Mouse (Mus musculus): ENCODE results near the gene Tbc1d2b. TPM values are rescaled to one million over a fixed set of nuclear protein-coding genes. Genes with fewer than 3 reads are reported as not detected.
A peak's percentile ranks its signal among the peaks of the same experiment; 100 is the strongest.

Gene Tbc1d2b
- polyA plus RNA-seq, 1 experiment, result 26.2 TPM

GRCm38 (mm10) chr9:90201541-90201940 lies 69.1 kb downstream of the Tbc1d2b start:
- no peak for TF ChIP-seq CTCF (IDR thresholded peaks at IDR 0.05; ENCODE audit: control insufficient read depth, insufficient read depth, low read length)
- no peak for TF ChIP-seq POLR2A (IDR thresholded peaks at IDR 0.05; ENCODE audit: borderline replicate concordance, control insufficient read depth, low read depth, low read length)
- H3K27ac ChIP-seq (ENCODE audit: control insufficient read depth, insufficient read depth, low read depth, low read length, poor library complexity), result no peak overlapping the region
- WGBS, result 70% methylated on average over 4 of the region's 4 CpGs
- no peak overlapping the region for H3K4me3 ChIP-seq (replicated peaks; ENCODE audit: control insufficient read depth, low read depth, low read length)
- peaks cover 5% of the 10 kb centered on the region; the same call in 1 of the 2 replicates for H3K4me1 ChIP-seq (ENCODE audit: control insufficient read depth, insufficient read depth, low read length)

GRCm38 (mm10) chr9:90201096-90201495 lies 69.5 kb downstream of the Tbc1d2b start:
- no peak overlapping the region for H3K27ac ChIP-seq (ENCODE audit: control insufficient read depth, insufficient read depth, low read depth, low read length, poor library complexity)
- peaks cover 6% of the 10 kb centered on the region; the same call in 1 of the 2 replicates for H3K4me1 ChIP-seq (ENCODE audit: control insufficient read depth, insufficient read depth, low read length)
- 82% methylated on average over 7 of the region's 7 CpGs for WGBS
- H3K4me3 ChIP-seq (replicated peaks; ENCODE audit: control insufficient read depth, low read depth, low read length), result no peak overlapping the region
- no peak for TF ChIP-seq CTCF (IDR thresholded peaks at IDR 0.05; ENCODE audit: control insufficient read depth, insufficient read depth, low read length)

- Histone ChIP-seq H3K4me1 (ENCODE audit: control insufficient read depth, insufficient read depth, low read length) (peaks cover 6% of the 10 kb centered on the region; the same call in 1 of the 2 replicates), H3K4me3 (replicated peaks; ENCODE audit: control insufficient read depth, low read depth, low read length) (no peak overlapping the region), H3K27ac (ENCODE audit: control insufficient read depth, insufficient read depth, low read depth, low read length, poor library complexity) (no peak overlapping the region)
- WGBS, result 82% methylated on average over 4 of the region's 4 CpGs
- TF ChIP-seq POLR2A (IDR thresholded peaks at IDR 0.05; ENCODE audit: borderline replicate concordance, control insufficient read depth, low read depth, low read length), result no peak
- no peak for TF ChIP-seq CTCF (IDR thresholded peaks at IDR 0.05; ENCODE audit: control insufficient read depth, insufficient read depth, low read length)
Measured at GRCm38 (mm10) chr9:90200501-90200900, 70.1 kb downstream of the Tbc1d2b start.

- TF ChIP-seq POLR2A (IDR thresholded peaks at IDR 0.05; ENCODE audit: borderline replicate concordance, control insufficient read depth, low read depth, low read length) (no peak), CTCF (IDR thresholded peaks at IDR 0.05; ENCODE audit: control insufficient read depth, insufficient read depth, low read length) (no peak)
- Histone ChIP-seq H3K4me3 (replicated peaks; ENCODE audit: control insufficient read depth, low read depth, low read length) (no peak overlapping the region), H3K27ac (ENCODE audit: control insufficient read depth, insufficient read depth, low read depth, low read length, poor library complexity) (no peak overlapping the region), H3K4me1 (ENCODE audit: control insufficient read depth, insufficient read depth, low read length) (peaks cover 6% of the 10 kb centered on the region; the same call in 1 of the 2 replicates)
- 88% methylated on average over 18 of the region's 18 CpGs for WGBS
Measured at GRCm38 (mm10) chr9:90199611-90200010, 71.0 kb downstream of the Tbc1d2b start.

GRCm38 (mm10) chr9:90198531-90199449 lies 71.8 kb downstream of the Tbc1d2b start:
- Histone ChIP-seq H3K4me1 (ENCODE audit: control insufficient read depth, insufficient read depth, low read length) (peaks cover 6% of the 10 kb centered on the region; the same call in 1 of the 2 replicates), H3K27ac (ENCODE audit: control insufficient read depth, insufficient read depth, low read depth, low read length, poor library complexity) (peak overlapping the region; percentile 40), H3K4me3 (replicated peaks; ENCODE audit: control insufficient read depth, low read depth, low read length) (no peak overlapping the region)
- 46% methylated on average over 10 of the region's 10 CpGs for WGBS
- TF ChIP-seq POLR2A (IDR thresholded peaks at IDR 0.05; ENCODE audit: borderline replicate concordance, control insufficient read depth, low read depth, low read length), result no peak
- TF ChIP-seq CTCF (IDR thresholded peaks at IDR 0.05; ENCODE audit: control insufficient read depth, insufficient read depth, low read length), result no peak

GRCm38 (mm10) chr9:90197866-90198383 lies 72.7 kb downstream of the Tbc1d2b start:
- TF ChIP-seq CTCF (IDR thresholded peaks at IDR 0.05; ENCODE audit: control insufficient read depth, insufficient read depth, low read length), result no peak
- TF ChIP-seq POLR2A (IDR thresholded peaks at IDR 0.05; ENCODE audit: borderline replicate concordance, control insufficient read depth, low read depth, low read length), result no peak
- H3K4me3 ChIP-seq (replicated peaks; ENCODE audit: control insufficient read depth, low read depth, low read length), result no peak overlapping the region
- peak overlapping the region; percentile 12 for H3K27ac ChIP-seq (ENCODE audit: control insufficient read depth, insufficient read depth, low read depth, low read length, poor library complexity)
- H3K4me1 ChIP-seq (ENCODE audit: control insufficient read depth, insufficient read depth, low read length), result peaks cover 6% of the 10 kb centered on the region; the same call in 1 of the 2 replicates
- WGBS, result 63% methylated on average over 7 of the region's 7 CpGs

GRCm38 (mm10) chr9:90197116-90197665 lies 73.4 kb downstream of the Tbc1d2b start:
- H3K4me3 ChIP-seq (replicated peaks; ENCODE audit: control insufficient read depth, low read depth, low read length), result no peak overlapping the region
- 70% methylated on average over 7 of the region's 7 CpGs for WGBS
- H3K4me1 ChIP-seq (ENCODE audit: control insufficient read depth, insufficient read depth, low read length), result peaks cover 6% of the 10 kb centered on the region; the same call in 1 of the 2 replicates
- no peak overlapping the region for H3K27ac ChIP-seq (ENCODE audit: control insufficient read depth, insufficient read depth, low read depth, low read length, poor library complexity)
- TF ChIP-seq CTCF (IDR thresholded peaks at IDR 0.05; ENCODE audit: control insufficient read depth, insufficient read depth, low read length) (no peak), POLR2A (IDR thresholded peaks at IDR 0.05; ENCODE audit: borderline replicate concordance, control insufficient read depth, low read depth, low read length) (no peak)

- Histone ChIP-seq H3K4me1 (ENCODE audit: control insufficient read depth, insufficient read depth, low read length) (peaks cover 6% of the 10 kb centered on the region; the same call in 1 of the 2 replicates), H3K4me3 (replicated peaks; ENCODE audit: control insufficient read depth, low read depth, low read length) (no peak overlapping the region), H3K27ac (ENCODE audit: control insufficient read depth, insufficient read depth, low read depth, low read length, poor library complexity) (no peak overlapping the region)
- 86% methylated on average over 7 of the region's 7 CpGs for WGBS
- TF ChIP-seq POLR2A (IDR thresholded peaks at IDR 0.05; ENCODE audit: borderline replicate concordance, control insufficient read depth, low read depth, low read length), result no peak
- no peak for TF ChIP-seq CTCF (IDR thresholded peaks at IDR 0.05; ENCODE audit: control insufficient read depth, insufficient read depth, low read length)
Measured at GRCm38 (mm10) chr9:90196262-90196661, 74.3 kb downstream of the Tbc1d2b start.
